Mouse (Mus musculus) embryonic fibroblast, embryonic 13.5 days (primary cell): ENCODE results near the gene Pianp. TPM values are rescaled to one million over a fixed set of nuclear protein-coding genes. Genes with fewer than 3 reads are reported as not detected.

Experiments
- H3K27ac ChIP-seq: 2 replicates; pipeline ENCODE4 v1.5.1; 2012; ENCODE audit warnings: low read length, control low read depth, inconsistent platforms; ENCODE audit not compliant: insufficient read depth
- H3K4me1 ChIP-seq: 2 replicates; pipeline ENCODE4 v1.6.1; 2011; ENCODE audit warnings: low read length; ENCODE audit not compliant: control insufficient read depth, insufficient read depth
- H3K4me3 ChIP-seq: 2 replicates; pipeline ENCODE4 v1.5.1; 2011; ENCODE audit warnings: mild to moderate bottlenecking, control low read depth, low read length; ENCODE audit not compliant: insufficient read depth
- CTCF ChIP-seq: IDR thresholded peaks from 2 replicates; pipeline ENCODE4 v1.5.1; 2011; ENCODE audit warnings: mild to moderate bottlenecking, control low read depth, low read length, moderate library complexity, borderline replicate concordance; ENCODE audit not compliant: insufficient read depth
- POLR2A ChIP-seq: IDR thresholded peaks from 2 replicates; pipeline ENCODE4 v1.6.1; 2011; ENCODE audit warnings: low read depth, mild to moderate bottlenecking, control low read depth, low read length, moderate library complexity
- polyA plus RNA-seq: library from polyadenylated mRNA; stranded (reverse); fragments of >200 nt; gene quantifications from 2 replicates; pipeline ENCODE4 v1.2.4, GENCODE M21; 2011; ENCODE audit warnings: low read depth; ENCODE audit not compliant: missing spikeins, insufficient read length

The Pianp gene
- polyA plus RNA-seq, 1 experiment: 1.9 TPM

GRCm38 (mm10) chr6:125040221-125040620 lies 43.7 kb downstream of the Pianp start:
- no peak for TF ChIP-seq POLR2A
- TF ChIP-seq CTCF: no peak
- H3K27ac ChIP-seq: no peak overlapping the region

GRCm38 (mm10) chr6:125041047-125041446 lies 44.6 kb downstream of the Pianp start:
- TF ChIP-seq CTCF (no peak), POLR2A (no peak)
- no peak overlapping the region for H3K4me3 ChIP-seq
- no peak overlapping the region for H3K27ac ChIP-seq
- H3K4me1 ChIP-seq: no peaks in the 10 kb centered on the region; the same call in none of the 2 replicates

More at GRCm38 (mm10) chr6:125040221-125040620, 43.7 kb downstream of the Pianp start:
- Histone ChIP-seq H3K4me3 (peak overlapping the region; percentile 91), H3K4me1 (no peaks in the 10 kb centered on the region; the same call in none of the 2 replicates)

GRCm38 (mm10) chr6:125042081-125042480 lies 45.6 kb downstream of the Pianp start:
- TF ChIP-seq POLR2A (no peak), CTCF (no peak)
- H3K4me1 ChIP-seq: no peaks in the 10 kb centered on the region; the same call in none of the 2 replicates
- H3K4me3 ChIP-seq: no peak overlapping the region
- H3K27ac ChIP-seq: no peak overlapping the region

- no peak overlapping the region for H3K27ac ChIP-seq
- no peak overlapping the region for H3K4me3 ChIP-seq
- TF ChIP-seq CTCF: peak; percentile 55; the same call in 1 of the 2 replicates
- TF ChIP-seq POLR2A: no peak
- H3K4me1 ChIP-seq: no peaks in the 10 kb centered on the region
Measured at GRCm38 (mm10) chr6:125046691-125047090, 50.2 kb downstream of the Pianp start.

- H3K4me1 ChIP-seq: no peaks in the 10 kb centered on the region
- no peak for TF ChIP-seq CTCF
- no peak for TF ChIP-seq POLR2A
- H3K4me3 ChIP-seq: no peak within 1 kb of the TSS
- H3K27ac ChIP-seq: no peak within 1 kb of the TSS
Measured at GRCm38 (mm10) chr6:125049678-125050077, 53.2 kb downstream of the Pianp start, which contains the start of gene Acrbp. TSS of gene Acrbp (plus strand) at chr6:125049689.

- Histone ChIP-seq H3K27ac (no peak overlapping the region), H3K4me3 (no peak overlapping the region), H3K4me1 (no peaks in the 10 kb centered on the region)
- TF ChIP-seq POLR2A (no peak), CTCF (no peak)
Measured at GRCm38 (mm10) chr6:125051237-125051636, 54.7 kb downstream of the Pianp start.

Other genes starting within 250 kb of the Pianp start
- 0.58 and 0.63 TPM in 2 replicates for gene Gm45234, start 240.7 kb upstream of the Pianp start, polyA plus RNA-seq
- 75.9 and 77.3 TPM in 2 replicates for gene Atn1, start 240.2 kb upstream of the Pianp start, polyA plus RNA-seq
- 17.5 and 24.1 TPM in 2 replicates for gene Eno2, start 227.0 kb upstream of the Pianp start, polyA plus RNA-seq
- gene Lrrc23, start 217.0 kb upstream of the Pianp start, polyA plus RNA-seq: not detected in 2 replicates
- gene Spsb2, start 188.0 kb upstream of the Pianp start, polyA plus RNA-seq: 9.1 and 11.7 TPM in 2 replicates
- gene Tpi1, start 182.4 kb upstream of the Pianp start, polyA plus RNA-seq: 372 and 458 TPM in 2 replicates
- 87.6 and 105 TPM in 2 replicates for gene Usp5, start 167.2 kb upstream of the Pianp start, polyA plus RNA-seq
- gene Cdca3, start 167.1 kb upstream of the Pianp start, polyA plus RNA-seq: 42.0 and 61.1 TPM in 2 replicates
- 0.45 and 0.72 TPM in 2 replicates for gene Gnb3, start 156.4 kb upstream of the Pianp start, polyA plus RNA-seq
- gene P3h3, start 138.9 kb upstream of the Pianp start, polyA plus RNA-seq: 72.7 and 76.7 TPM in 2 replicates
- 0.55 and 0.63 TPM in 2 replicates for gene Gpr162, start 132.7 kb upstream of the Pianp start, polyA plus RNA-seq
- not detected in 2 replicates for gene Cd4, start 108.5 kb upstream of the Pianp start, polyA plus RNA-seq
- 1.2 TPM in 2 replicates for gene Lag3, start 85.0 kb upstream of the Pianp start, polyA plus RNA-seq
- gene Ptms, start 76.6 kb upstream of the Pianp start, polyA plus RNA-seq: 602 and 622 TPM in 2 replicates
- gene Mlf2, start 65.3 kb upstream of the Pianp start, polyA plus RNA-seq: 250 and 255 TPM in 2 replicates
- gene Cops7a, start 31.2 kb upstream of the Pianp start, polyA plus RNA-seq: 77.4 and 94.3 TPM in 2 replicates
- gene Zfp384, start 12.5 kb downstream of the Pianp start, polyA plus RNA-seq: 46.3 and 63.5 TPM in 2 replicates
- 48.3 and 52.2 TPM in 2 replicates for gene Ing4, start 43.1 kb downstream of the Pianp start, polyA plus RNA-seq
- gene Acrbp, start 53.0 kb downstream of the Pianp start, polyA plus RNA-seq: 2.5 and 5.4 TPM in 2 replicates
- gene Lpar5, start 71.2 kb downstream of the Pianp start, polyA plus RNA-seq: not detected in 2 replicates
- gene Chd4, start 99.3 kb downstream of the Pianp start, polyA plus RNA-seq: 156 and 178 TPM in 2 replicates
- gene Nop2, start 135.2 kb downstream of the Pianp start, polyA plus RNA-seq: 35.9 and 41.6 TPM in 2 replicates
- 10.4 and 12.0 TPM in 2 replicates for gene Iffo1, start 148.5 kb downstream of the Pianp start, polyA plus RNA-seq
- 571 and 859 TPM in 2 replicates for gene Gapdh, start 169.8 kb downstream of the Pianp start, polyA plus RNA-seq
- gene Ncapd2, start 195.0 kb downstream of the Pianp start, polyA plus RNA-seq: 75.8 and 137 TPM in 2 replicates
- 76.2 and 76.9 TPM in 2 replicates for gene Mrpl51, start 195.1 kb downstream of the Pianp start, polyA plus RNA-seq
- gene Vamp1, start 218.9 kb downstream of the Pianp start, polyA plus RNA-seq: 4.2 and 4.3 TPM in 2 replicates
- gene Tapbpl, start 235.2 kb downstream of the Pianp start, polyA plus RNA-seq: 5.7 and 6.3 TPM in 2 replicates
- gene Cd27, start 240.3 kb downstream of the Pianp start, polyA plus RNA-seq: not detected in 2 replicates